Mouse (Mus musculus) thymus, adult 2 months (tissue): ENCODE data around the gene Gm13283. TPM values are rescaled to one million over a fixed set of nuclear protein-coding genes. Genes with fewer than 3 reads are reported as not detected.
A peak's percentile ranks its signal among the peaks of the same experiment; 100 is the strongest.
"Not testable (repeated sequence)": the region's sequence is repeated elsewhere in the genome, so short reads cannot be mapped to it uniquely, and the experiment has no call there.

Source experiments
- DNase-seq: peaks from one replicate; pipeline ENCODE4 v3.0.0; 2021
- H3K27ac ChIP-seq: fragments of 200-500 bp; 2 replicates; pipeline ENCODE4 v1.5.1; 2012; ENCODE audit warnings: low read length, control low read depth; ENCODE audit not compliant: control insufficient read depth, insufficient read depth
- H3K27me3 ChIP-seq: fragments of 200-500 bp; 2 replicates; pipeline ENCODE4 v1.6.1; 2012; ENCODE audit warnings: mild to moderate bottlenecking, low read length, moderate library complexity, mixed read lengths; ENCODE audit not compliant: control insufficient read depth, insufficient read depth
- H3K36me3 ChIP-seq: fragments of 200-500 bp; 2 replicates; pipeline ENCODE4 v1.6.1; 2012; ENCODE audit warnings: mild to moderate bottlenecking, low read length, moderate library complexity; ENCODE audit not compliant: control insufficient read depth, insufficient read depth
- H3K4me1 ChIP-seq: fragments of 200-500 bp; replicated peaks from 2 replicates; pipeline ENCODE4 v1.6.1; 2012; ENCODE audit warnings: low read length; ENCODE audit not compliant: control insufficient read depth, insufficient read depth
- H3K4me3 ChIP-seq: fragments of 200-500 bp; 2 replicates; pipeline ENCODE4 v1.5.1; 2012; ENCODE audit warnings: mild to moderate bottlenecking, low read length, control low read depth, moderate library complexity; ENCODE audit not compliant: control insufficient read depth, insufficient read depth
- CTCF ChIP-seq: fragments of 200-500 bp; IDR thresholded peaks from 2 replicates; pipeline ENCODE4 v1.5.1; 2012; ENCODE audit warnings: mild to moderate bottlenecking, control low read depth, low read length, moderate library complexity, borderline replicate concordance; ENCODE audit not compliant: control insufficient read depth, poor library complexity, insufficient read depth; ENCODE audit errors: extremely low read depth
- POLR2A ChIP-seq: fragments of 200-500 bp; IDR thresholded peaks from 2 replicates; pipeline ENCODE4 v1.6.1; 2012; ENCODE audit warnings: mild to moderate bottlenecking, low read length, control low read depth, moderate library complexity; ENCODE audit not compliant: control insufficient read depth, poor library complexity, insufficient read depth; ENCODE audit errors: extremely low read depth
- whole genome bisulfite sequencing: fragments of 180-500 bp; shearing (Covaris S2); methylation state at CpG from one replicate; pipeline ENCODE4 v1.1.7; 2018; 5-methylcytosine and 5-hydroxymethylcytosine counted together
- polyA plus RNA-seq: library from polyadenylated mRNA; depleted of rRNA; stranded (reverse); fragments of >200 nt; gene quantifications from 2 replicates; pipeline ENCODE4 v1.2.3, GENCODE M21; 2012; rRNA removed

Gene Gm13283
- 0.07 and 0.08 TPM in 2 replicates for polyA plus RNA-seq

GRCm38 (mm10) chr4:88759610-88760268 is at the start of gene Gm13283:
Gene Gm13283 (plus strand): TSS chr4:88760119.
- H3K27ac ChIP-seq, H3K27me3 ChIP-seq, H3K4me1 ChIP-seq, H3K36me3 ChIP-seq: not testable (repeated sequence)
- peak within 1 kb of the TSS; percentile 86 for H3K4me3 ChIP-seq
- 22% methylated on average over 10 of the region's 14 CpGs for WGBS
- peak; percentile 52 for DNase-seq

DNA sequence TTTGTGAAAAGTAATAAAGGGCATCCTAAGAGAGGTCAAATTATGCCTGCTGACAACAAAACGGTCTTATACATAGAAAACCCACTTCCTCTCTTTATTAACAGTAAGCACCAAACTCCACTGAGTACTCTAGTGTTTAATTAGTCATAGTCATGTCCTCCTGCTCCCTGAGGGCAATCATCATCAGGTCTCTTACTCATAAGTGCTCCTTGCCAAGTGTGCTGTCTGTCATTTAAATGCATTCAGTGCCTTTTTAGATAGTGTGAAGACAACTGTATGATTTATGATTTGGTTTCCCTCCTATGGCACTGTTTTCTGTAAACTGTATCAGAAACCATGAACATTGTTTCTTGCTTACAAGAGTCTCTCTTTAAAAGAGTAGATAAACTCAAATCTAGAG is 45.6 kb upstream of the Gm13283 start:
- TF ChIP-seq CTCF (no peak), POLR2A (no peak)
- H3K36me3 ChIP-seq: peaks cover 5% of the 10 kb centered on the region; the same call in 1 of the 2 replicates
- no peaks in the 10 kb centered on the region for H3K27me3 ChIP-seq
- H3K27ac ChIP-seq: no peak overlapping the region
- H3K4me1 ChIP-seq: 0 out of 2 replicates have a peak, but pooled peaks cover 2% of the 10 kb centered on the region
- H3K4me3 ChIP-seq: no peak overlapping the region
- WGBS: 56% methylated on average over 1 of the region's 1 CpGs
- DNase-seq: no peak

DNA sequence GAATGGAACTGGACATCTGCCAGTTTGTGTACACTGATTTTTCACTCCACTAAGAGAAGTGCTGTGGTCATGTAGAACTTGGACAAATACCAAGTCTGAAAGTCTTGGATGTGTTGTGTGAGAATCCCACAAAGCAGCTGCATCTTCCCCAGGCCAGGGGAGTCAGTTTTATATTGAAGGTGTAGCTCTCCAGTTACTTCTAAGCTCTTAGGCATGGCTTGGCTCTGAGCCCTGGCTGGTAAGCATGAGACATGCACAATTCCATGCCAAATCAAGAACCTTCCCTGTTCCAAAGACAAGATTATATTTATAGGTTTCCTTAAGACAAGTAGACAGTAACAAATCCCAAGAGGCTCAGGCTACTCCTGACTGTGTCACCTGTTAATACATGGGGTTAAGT is 44.9 kb upstream of the Gm13283 start:
- Histone ChIP-seq H3K4me1 (peaks cover 3% of the 10 kb centered on the region), H3K27ac (no peak overlapping the region), H3K27me3 (no peaks in the 10 kb centered on the region), H3K36me3 (peaks cover 6% of the 10 kb centered on the region), H3K4me3 (no peak overlapping the region)
- no peak for DNase-seq
- TF ChIP-seq POLR2A (no peak), CTCF (no peak)

DNA sequence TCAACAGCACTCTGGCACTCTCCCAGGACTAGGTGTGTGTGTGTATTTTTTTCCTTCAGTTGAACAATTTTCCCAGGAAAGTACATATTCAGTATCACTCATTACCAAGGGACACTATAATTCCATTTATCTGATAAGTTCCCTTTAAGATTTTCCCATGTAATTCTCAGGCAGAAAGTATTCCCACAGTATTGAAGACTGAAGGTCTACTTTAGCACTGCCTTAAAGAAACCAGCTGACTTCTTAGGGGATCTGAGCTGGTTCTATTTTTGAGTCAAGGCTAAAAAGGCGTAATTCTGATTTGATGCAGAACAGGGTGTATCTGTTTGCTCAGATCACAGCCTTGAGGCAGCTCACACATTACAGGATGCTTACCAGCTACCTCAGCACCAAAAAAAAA is 41.2 kb upstream of the Gm13283 start:
- WGBS: 33% methylated on average over 1 of the region's 1 CpGs
- H3K27ac ChIP-seq: no peak overlapping the region
- no peak overlapping the region for H3K4me3 ChIP-seq
- H3K36me3 ChIP-seq: peaks cover 16% of the 10 kb centered on the region
- no peaks in the 10 kb centered on the region for H3K27me3 ChIP-seq
- H3K4me1 ChIP-seq: peaks cover 15% of the 10 kb centered on the region
- DNase-seq: no peak
- no peak for TF ChIP-seq CTCF
- TF ChIP-seq POLR2A: no peak

- peaks cover 11% of the 10 kb centered on the region for H3K36me3 ChIP-seq
- TF ChIP-seq POLR2A (peak; percentile 71), CTCF (peak; percentile 38; the same call in 1 of the 2 replicates)
- H3K27ac ChIP-seq: peak within 1 kb of the TSS; percentile 46
- H3K4me1 ChIP-seq: peaks cover 15% of the 10 kb centered on the region
- no peaks in the 10 kb centered on the region for H3K27me3 ChIP-seq
- H3K4me3 ChIP-seq: peak within 1 kb of the TSS; percentile 81
- DNase-seq: peak; percentile 88
- WGBS: under 1% methylated on average over 82 of the region's 82 CpGs
Observed at GRCm38 (mm10) chr4:88721791-88722721, 37.9 kb upstream of the Gm13283 start, which contains the start of the genes Gm26566 and Klhl9. Gene Gm26566 (plus strand): TSS chr4:88721805. Gene Klhl9 (minus strand): TSS chr4:88722465.

GRCm38 (mm10) chr4:88723497-88724090 is 36.3 kb upstream of the Gm13283 start:
- TF ChIP-seq POLR2A (no peak), CTCF (no peak)
- Histone ChIP-seq H3K27me3 (no peaks in the 10 kb centered on the region), H3K36me3 (peaks cover 11% of the 10 kb centered on the region), H3K4me3 (no peak overlapping the region), H3K27ac (no peak overlapping the region), H3K4me1 (peaks cover 13% of the 10 kb centered on the region)
- no peak for DNase-seq
- WGBS: 74% methylated on average over 8 of the region's 8 CpGs
